Mouse (Mus musculus) kidney, adult 2 months (tissue): ENCODE data around the gene Sbno1. TPM values are rescaled to one million over a fixed set of nuclear protein-coding genes. Genes with fewer than 3 reads are reported as not detected.

ENCODE experiments used
- DNase-seq: peaks from one replicate; pipeline ENCODE4 v3.0.0; 2021
- H3K27ac ChIP-seq: fragments of 200-500 bp; 2 replicates; pipeline ENCODE4 v1.5.1; 2012; ENCODE audit warnings: low read depth, low read length, control low read depth, inconsistent platforms; ENCODE audit not compliant: insufficient read depth
- H3K27me3 ChIP-seq: fragments of 200-500 bp; replicated peaks from 2 replicates; pipeline ENCODE4 v1.6.1; 2012; ENCODE audit warnings: mild to moderate bottlenecking, moderate library complexity, low read length, inconsistent platforms; ENCODE audit not compliant: control insufficient read depth, insufficient read depth
- H3K36me3 ChIP-seq: fragments of 200-500 bp; 2 replicates; pipeline ENCODE4 v1.6.1; 2012; ENCODE audit warnings: mild to moderate bottlenecking, moderate library complexity, low read length, inconsistent platforms; ENCODE audit not compliant: control insufficient read depth, insufficient read depth
- H3K4me1 ChIP-seq: fragments of 200-500 bp; 2 replicates; pipeline ENCODE4 v1.6.1; 2011; ENCODE audit warnings: low read length; ENCODE audit not compliant: control insufficient read depth, insufficient read depth
- H3K4me3 ChIP-seq: fragments of 200-500 bp; 2 replicates; pipeline ENCODE4 v1.5.1; 2011; ENCODE audit warnings: mild to moderate bottlenecking, low read depth, low read length, control low read depth; ENCODE audit not compliant: insufficient read depth
- CTCF ChIP-seq: fragments of 200-500 bp; conservative IDR thresholded peaks from 2 replicates; pipeline ENCODE4 v1.5.1; 2011; ENCODE audit warnings: low read depth, mild to moderate bottlenecking, control low read depth, low read length, moderate library complexity, mixed read lengths; ENCODE audit not compliant: insufficient read depth, insufficient read length
- POLR2A ChIP-seq: fragments of 200-500 bp; IDR thresholded peaks from one replicate; pipeline ENCODE4 v1.6.1; 2011; ENCODE audit warnings: low read depth, low read length, control low read depth
- WGBS: fragments of 180-500 bp; shearing (Covaris S2); methylation state at CpG from one replicate; pipeline ENCODE4 v1.1.7; 2018; 5-methylcytosine and 5-hydroxymethylcytosine counted together
- polyA plus RNA-seq: library from polyadenylated mRNA; depleted of rRNA; stranded (reverse); fragments of >200 nt; gene quantifications from 2 replicates; pipeline ENCODE4 v1.2.3, GENCODE M21; 2012; rRNA removed

Sbno1 gene
- polyA plus RNA-seq, 1 experiment, result 20.8 TPM

DNA sequence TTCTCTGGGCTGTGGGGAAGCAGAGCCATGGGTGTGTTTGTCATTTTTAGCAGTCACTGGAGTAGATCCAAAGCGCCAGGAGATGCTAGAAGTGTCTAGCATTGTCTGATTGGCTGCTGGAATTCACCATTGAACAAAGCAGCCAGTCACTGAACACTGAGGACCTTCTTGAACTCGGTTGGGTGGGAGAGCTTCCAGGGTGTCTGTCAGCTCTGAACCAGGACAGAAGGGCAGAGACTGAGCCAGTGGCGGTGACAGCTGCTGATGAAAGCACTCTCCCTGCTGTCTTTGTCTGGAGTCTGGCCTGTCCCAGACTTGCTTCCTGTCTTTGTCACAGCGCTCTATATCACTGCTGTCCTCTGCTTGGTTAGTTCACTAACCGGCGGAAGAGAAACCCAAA lies 91.4 kb downstream of the Sbno1 start:
- 36% methylated on average over 6 of the region's 6 CpGs for WGBS
- H3K4me3 ChIP-seq, result no peak overlapping the region
- no peaks in the 10 kb centered on the region for H3K27me3 ChIP-seq
- TF ChIP-seq POLR2A, result no peak
- no peak for TF ChIP-seq CTCF
- peak; percentile 84 for DNase-seq
- no peaks in the 10 kb centered on the region for H3K36me3 ChIP-seq
- H3K4me1 ChIP-seq, result 0 out of 2 replicates have a peak, but pooled peaks cover 2% of the 10 kb centered on the region
- no peak overlapping the region for H3K27ac ChIP-seq

DNA sequence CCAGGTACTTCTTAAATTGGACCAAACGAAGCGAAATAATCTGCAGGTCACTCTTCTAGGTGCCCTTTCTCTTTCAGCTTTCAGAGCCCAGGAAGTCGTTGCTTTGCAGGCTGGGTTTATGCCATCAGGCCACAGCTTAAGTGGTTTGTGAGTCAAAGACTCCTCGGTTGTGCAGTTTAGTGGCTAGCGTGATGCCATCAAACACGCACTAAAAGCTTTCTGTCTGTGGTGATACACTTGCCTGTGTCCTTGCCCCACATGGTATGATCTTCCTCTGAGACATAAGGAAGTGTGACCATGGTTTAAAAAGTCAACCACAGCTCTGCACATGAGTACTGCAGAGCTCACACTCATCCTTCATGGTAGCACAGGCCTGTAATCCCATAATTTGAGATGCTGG lies 95.7 kb downstream of the Sbno1 start:
- no peak for DNase-seq
- H3K27ac ChIP-seq, result no peak overlapping the region
- TF ChIP-seq POLR2A (no peak), CTCF (no peak)
- WGBS, result 92% methylated on average over 6 of the region's 6 CpGs
- no peaks in the 10 kb centered on the region for H3K36me3 ChIP-seq
- peaks cover 12% of the 10 kb centered on the region; the same call in 1 of the 2 replicates for H3K4me1 ChIP-seq
- no peak overlapping the region for H3K4me3 ChIP-seq
- no peaks in the 10 kb centered on the region for H3K27me3 ChIP-seq

DNA sequence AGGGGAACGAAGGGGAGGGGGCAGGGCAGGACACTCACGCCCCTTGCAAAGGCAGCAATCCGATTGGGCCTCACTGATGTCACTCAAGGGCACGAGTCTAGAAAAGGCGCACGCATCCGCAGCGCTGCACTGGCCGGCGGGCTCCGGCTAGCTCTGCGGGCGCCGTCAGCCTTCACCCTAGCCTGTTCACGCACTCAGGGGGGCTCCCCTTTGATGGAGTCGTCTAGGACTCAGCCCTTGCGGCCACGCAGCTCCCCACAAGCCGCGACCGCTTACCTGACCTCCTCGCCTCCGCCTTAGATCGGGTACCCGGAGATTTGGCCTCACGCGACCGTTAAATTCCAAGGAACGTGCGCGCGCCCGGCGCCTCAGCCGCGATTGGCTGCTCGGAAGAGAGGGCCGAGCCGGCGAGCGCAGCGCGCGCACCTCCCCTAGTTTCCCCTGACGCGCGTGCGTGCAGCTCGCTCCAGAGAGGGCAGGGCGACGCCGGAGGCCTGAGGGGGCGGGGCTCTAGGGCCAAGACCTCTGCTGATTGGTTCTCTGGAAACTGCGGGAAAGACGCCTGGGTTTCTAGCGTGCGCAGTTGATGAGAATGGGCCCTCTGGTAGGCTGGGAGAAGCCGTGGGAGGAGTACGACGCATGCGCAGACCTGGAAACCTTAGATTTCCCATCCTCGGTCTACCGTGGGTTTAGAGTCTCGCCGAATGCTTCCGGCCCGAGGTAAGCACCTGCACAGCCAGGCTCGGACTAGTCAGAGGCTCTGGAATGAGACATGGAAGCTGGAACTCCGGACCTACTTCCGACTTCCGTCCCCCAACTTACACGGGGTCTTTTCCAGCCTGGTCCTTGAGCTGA lies 98.1 kb downstream of the Sbno1 start, which contains the start of the genes Mphosph9 and 2810006K23Rik:
TSS of gene Mphosph9 (minus strand) at position 463 of the 855 bp plus-strand sequence.
TSS of gene 2810006K23Rik (plus strand) at position 580 of the 855 bp plus-strand sequence.
- WGBS, result under 1% methylated on average over 72 of the region's 72 CpGs
- H3K27me3 ChIP-seq, result no peaks in the 10 kb centered on the region
- H3K4me1 ChIP-seq, result peaks cover 9% of the 10 kb centered on the region; the same call in 1 of the 2 replicates
- TF ChIP-seq POLR2A, result peak; percentile 96
- no peak for TF ChIP-seq CTCF
- no peaks in the 10 kb centered on the region for H3K36me3 ChIP-seq
- DNase-seq, result peak; percentile 100
- peak within 1 kb of the TSS; percentile 83 for H3K27ac ChIP-seq
- peak within 1 kb of the TSS; percentile 74 for H3K4me3 ChIP-seq

DNA sequence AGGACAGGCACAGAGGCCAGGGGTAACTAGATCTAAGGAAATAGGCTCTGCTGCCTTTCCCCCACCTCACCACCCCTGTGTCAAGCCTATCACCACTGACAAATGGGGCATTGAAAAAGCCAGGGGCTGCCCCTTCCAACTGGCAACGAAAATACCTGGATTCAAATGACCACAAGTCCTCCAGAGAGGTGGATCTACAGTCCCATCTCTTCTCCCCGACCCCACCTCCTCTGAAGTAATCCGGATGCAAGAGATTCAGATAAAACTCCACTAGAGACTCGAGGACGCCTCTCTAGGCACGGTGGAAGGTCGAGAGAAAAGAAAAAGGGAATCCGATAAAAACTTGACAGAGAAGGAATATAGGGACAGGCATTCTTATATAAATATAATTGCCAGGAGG lies 99.0 kb downstream of the Sbno1 start:
- Histone ChIP-seq H3K4me3 (peak overlapping the region; percentile 74; the same call in 1 of the 2 replicates), H3K27ac (no peak overlapping the region; the same call in 1 of the 2 replicates), H3K27me3 (no peaks in the 10 kb centered on the region), H3K4me1 (peaks cover 9% of the 10 kb centered on the region; the same call in 1 of the 2 replicates), H3K36me3 (no peaks in the 10 kb centered on the region)
- TF ChIP-seq CTCF (no peak), POLR2A (no peak)
- DNase-seq, result no peak
- WGBS, result under 1% methylated on average over 8 of the region's 8 CpGs

Other genes with a start within 250 kb of the Sbno1 start
- 17.3 and 19.8 TPM in 2 replicates for gene Pitpnm2, start 176.2 kb downstream of the Sbno1 start, polyA plus RNA-seq
- 2.5 and 3.1 TPM in 2 replicates for gene Mphosph9, start 98.0 kb downstream of the Sbno1 start, polyA plus RNA-seq
- 7.2 and 8.0 TPM in 2 replicates for gene 2810006K23Rik, start 97.9 kb downstream of the Sbno1 start, polyA plus RNA-seq
- gene Cdk2ap1, start 62.9 kb downstream of the Sbno1 start, polyA plus RNA-seq, result 76.6 and 79.8 TPM in 2 replicates
- 75.9 and 81.1 TPM in 2 replicates for gene Kmt5a, start 13.9 kb upstream of the Sbno1 start, polyA plus RNA-seq
- gene Rilpl2, start 52.4 kb upstream of the Sbno1 start, polyA plus RNA-seq, result 44.3 and 46.3 TPM in 2 replicates
- 4.3 and 5.9 TPM in 2 replicates for gene Snrnp35, start 57.1 kb upstream of the Sbno1 start, polyA plus RNA-seq
- gene Rilpl1, start 105.4 kb upstream of the Sbno1 start, polyA plus RNA-seq, result 10.4 and 12.5 TPM in 2 replicates
- 97.9 and 128 TPM in 2 replicates for gene Tmed2, start 114.7 kb upstream of the Sbno1 start, polyA plus RNA-seq
- 7.4 and 8.9 TPM in 2 replicates for gene Ddx55, start 126.9 kb upstream of the Sbno1 start, polyA plus RNA-seq
- gene Eif2b1, start 153.1 kb upstream of the Sbno1 start, polyA plus RNA-seq, result 20.5 and 23.6 TPM in 2 replicates
- gene Gtf2h3, start 153.1 kb upstream of the Sbno1 start, polyA plus RNA-seq, result 34.5 and 35.1 TPM in 2 replicates
- 37.1 and 47.2 TPM in 2 replicates for gene Atp6v0a2, start 202.6 kb upstream of the Sbno1 start, polyA plus RNA-seq